Mouse (Mus musculus) megakaryocyte-erythroid progenitor cell, adult 5-6 weeks (primary cell): ENCODE data around the gene Cers1. TPM values are rescaled to one million over a fixed set of nuclear protein-coding genes. Genes with fewer than 3 reads are reported as not detected.

Experiments
- ATAC-seq: replicated peaks from 2 replicates; pipeline ENCODE4 v1.8.0; 2016; ENCODE audit warnings: mild to moderate bottlenecking, inconsistent platforms; ENCODE audit not compliant: severe bottlenecking, poor library complexity, low FRiP score, low TSS enrichment
- total RNA-seq, 2 experiments: library from RNA; stranded (forward) in 1 of 2; stranded (reverse) in 1 of 2; fragments of 200-1000, 215-1000 nt in 1 of 2; fragments of >200 nt in 1 of 2; fragmentation: Nextera tagmentation in 1 of 2; gene quantifications; 2 replicates each; pipeline ENCODE4 v1.2.3; 2014 to 2017

Gene Cers1
- total RNA-seq, 2 experiments from 2014 or later: not detected

DNA sequence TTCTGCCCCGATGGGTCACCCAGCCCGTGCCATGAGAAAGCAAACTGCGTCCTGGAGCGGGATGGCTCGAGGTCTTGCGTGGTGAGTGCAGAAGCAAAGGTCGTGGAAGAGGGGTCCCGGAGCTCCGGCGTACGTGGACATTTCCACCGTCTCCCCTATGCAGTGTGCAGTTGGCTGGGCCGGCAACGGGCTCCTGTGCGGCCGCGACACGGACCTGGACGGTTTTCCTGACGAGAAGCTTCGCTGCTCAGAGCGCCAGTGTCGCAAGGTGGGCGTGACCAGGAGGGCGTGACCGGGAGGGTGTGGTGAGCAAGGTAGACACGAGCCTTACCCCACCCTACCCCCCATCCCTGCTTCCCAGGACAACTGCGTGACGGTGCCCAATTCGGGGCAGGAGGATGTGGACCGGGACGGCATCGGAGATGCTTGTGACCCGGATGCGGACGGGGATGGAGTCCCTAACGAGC, 60.7 kb downstream of the Cers1 start:
- no peak for ATAC-seq

DNA sequence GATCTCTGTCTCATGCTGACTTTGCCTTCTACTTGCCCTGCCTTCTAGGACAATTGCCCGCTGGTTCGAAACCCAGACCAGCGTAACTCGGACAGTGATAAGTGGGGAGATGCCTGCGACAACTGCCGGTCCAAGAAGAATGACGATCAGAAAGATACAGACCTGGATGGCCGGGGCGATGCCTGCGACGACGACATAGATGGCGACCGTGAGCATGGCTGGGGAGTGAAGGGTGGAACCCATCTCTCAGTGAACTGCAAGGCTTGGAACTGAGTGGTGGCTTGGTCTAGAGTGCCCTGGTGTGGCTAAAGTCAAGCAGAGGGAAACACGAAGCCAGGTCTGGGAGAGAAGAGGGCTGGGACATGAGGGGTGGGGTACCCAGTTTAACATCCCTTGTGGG, 61.5 kb downstream of the Cers1 start:
- ATAC-seq: no peak

DNA sequence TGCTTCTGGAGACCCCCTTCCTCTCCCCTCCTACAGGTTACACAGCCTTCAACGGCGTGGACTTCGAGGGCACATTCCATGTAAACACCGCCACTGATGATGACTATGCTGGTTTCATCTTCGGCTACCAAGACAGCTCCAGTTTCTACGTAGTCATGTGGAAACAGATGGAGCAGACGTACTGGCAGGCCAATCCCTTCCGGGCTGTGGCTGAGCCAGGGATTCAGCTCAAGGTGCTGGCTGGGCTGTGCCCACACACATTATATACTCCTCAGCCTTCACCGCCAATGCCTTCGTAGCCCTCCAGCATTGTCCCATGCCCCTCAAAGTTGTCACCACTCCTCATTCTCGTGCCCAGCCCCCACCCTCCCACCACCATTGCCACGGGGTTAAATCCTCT, 64.5 kb downstream of the Cers1 start:
- no peak for ATAC-seq

Other genes starting within 250 kb of the Cers1 start
- 0.77 TPM in 1 of 2 replicates, not detected in the other for gene Tm6sf2, start 242.9 kb upstream of the Cers1 start, total RNA-seq (2014; fragmentation: Nextera tagmentation)
- not detected in 2 replicates for gene Tm6sf2, start 242.9 kb upstream of the Cers1 start, total RNA-seq (2017)
- gene Hapln4, start 232.3 kb upstream of the Cers1 start, total RNA-seq (2014; fragmentation: Nextera tagmentation): not detected in 2 replicates
- gene Hapln4, start 232.3 kb upstream of the Cers1 start, total RNA-seq (2017): not detected in 2 replicates
- gene Ncan, start 194.9 kb upstream of the Cers1 start, total RNA-seq (2014; fragmentation: Nextera tagmentation): not detected in 2 replicates
- not detected in 2 replicates for gene Ncan, start 194.9 kb upstream of the Cers1 start, total RNA-seq (2017)
- 41.3 and 47.8 TPM in 2 replicates for gene Nr2c2ap, start 184.4 kb upstream of the Cers1 start, total RNA-seq (2014; fragmentation: Nextera tagmentation)
- gene Nr2c2ap, start 184.4 kb upstream of the Cers1 start, total RNA-seq (2017): 6.7 and 16.3 TPM in 2 replicates
- 5.6 and 10.7 TPM in 2 replicates for gene Rfxank, start 176.6 kb upstream of the Cers1 start, total RNA-seq (2014; fragmentation: Nextera tagmentation)
- 9.1 and 18.3 TPM in 2 replicates for gene Rfxank, start 176.6 kb upstream of the Cers1 start, total RNA-seq (2017)
- 50.6 and 63.7 TPM in 2 replicates for gene Borcs8, start 176.3 kb upstream of the Cers1 start, total RNA-seq (2014; fragmentation: Nextera tagmentation)
- gene Borcs8, start 176.3 kb upstream of the Cers1 start, total RNA-seq (2017): 28.6 and 44.9 TPM in 2 replicates
- gene Mef2b, start 176.1 kb upstream of the Cers1 start, total RNA-seq (2014; fragmentation: Nextera tagmentation): 0.46 and 0.92 TPM in 2 replicates
- not detected in 2 replicates for gene Mef2b, start 176.1 kb upstream of the Cers1 start, total RNA-seq (2017)
- gene Tmem161a, start 143.4 kb upstream of the Cers1 start, total RNA-seq (2014; fragmentation: Nextera tagmentation): 40.0 and 40.9 TPM in 2 replicates
- gene Tmem161a, start 143.4 kb upstream of the Cers1 start, total RNA-seq (2017): 12.2 and 18.0 TPM in 2 replicates
- 31.8 and 36.6 TPM in 2 replicates for gene Slc25a42, start 103.5 kb upstream of the Cers1 start, total RNA-seq (2014; fragmentation: Nextera tagmentation)
- gene Slc25a42, start 103.5 kb upstream of the Cers1 start, total RNA-seq (2017): 3.2 and 5.5 TPM in 2 replicates
- 95.2 and 99.2 TPM in 2 replicates for gene Sugp2, start 81.5 kb upstream of the Cers1 start, total RNA-seq (2014; fragmentation: Nextera tagmentation)
- 32.2 and 67.3 TPM in 2 replicates for gene Sugp2, start 81.5 kb upstream of the Cers1 start, total RNA-seq (2017)
- 20.1 and 29.8 TPM in 2 replicates for gene Armc6, start 81.3 kb upstream of the Cers1 start, total RNA-seq (2014; fragmentation: Nextera tagmentation)
- gene Armc6, start 81.3 kb upstream of the Cers1 start, total RNA-seq (2017): 4.4 and 8.7 TPM in 2 replicates
- gene Homer3, start 32.9 kb upstream of the Cers1 start, total RNA-seq (2014; fragmentation: Nextera tagmentation): 5.5 and 9.6 TPM in 2 replicates
- gene Homer3, start 32.9 kb upstream of the Cers1 start, total RNA-seq (2017): 0.56 and 8.0 TPM in 2 replicates
- gene Ddx49, start 13.3 kb upstream of the Cers1 start, total RNA-seq (2014; fragmentation: Nextera tagmentation): 50.3 and 54.2 TPM in 2 replicates
- 116 and 154 TPM in 2 replicates for gene Ddx49, start 13.3 kb upstream of the Cers1 start, total RNA-seq (2017)
- 127 and 153 TPM in 2 replicates for gene Cope, start 13.3 kb upstream of the Cers1 start, total RNA-seq (2014; fragmentation: Nextera tagmentation)
- 56.3 and 64.1 TPM in 2 replicates for gene Cope, start 13.3 kb upstream of the Cers1 start, total RNA-seq (2017)
- not detected in 2 replicates for gene Gdf1, start 14.0 kb downstream of the Cers1 start, total RNA-seq (2014; fragmentation: Nextera tagmentation)
- gene Gdf1, start 14.0 kb downstream of the Cers1 start, total RNA-seq (2017): not detected in 2 replicates
- 44.1 and 46.9 TPM in 2 replicates for gene Upf1, start 37.5 kb downstream of the Cers1 start, total RNA-seq (2014; fragmentation: Nextera tagmentation)
- 26.7 and 46.7 TPM in 2 replicates for gene Upf1, start 37.5 kb downstream of the Cers1 start, total RNA-seq (2017)
- gene Comp, start 57.8 kb downstream of the Cers1 start, total RNA-seq (2014; fragmentation: Nextera tagmentation): 0.15 and 1.2 TPM in 2 replicates
- 2.3 TPM in 1 of 2 replicates, not detected in the other for gene Comp, start 57.8 kb downstream of the Cers1 start, total RNA-seq (2017)
- 15.6 and 21.7 TPM in 2 replicates for gene Crtc1, start 123.8 kb downstream of the Cers1 start, total RNA-seq (2014; fragmentation: Nextera tagmentation)
- 1.1 and 1.3 TPM in 2 replicates for gene Crtc1, start 123.8 kb downstream of the Cers1 start, total RNA-seq (2017)
- 8.4 and 9.5 TPM in 2 replicates for gene Klhl26, start 161.2 kb downstream of the Cers1 start, total RNA-seq (2014; fragmentation: Nextera tagmentation)
- 6.0 and 8.2 TPM in 2 replicates for gene Klhl26, start 161.2 kb downstream of the Cers1 start, total RNA-seq (2017)
- gene Tmem59l, start 171.6 kb downstream of the Cers1 start, total RNA-seq (2014; fragmentation: Nextera tagmentation): not detected in 2 replicates
- gene Tmem59l, start 171.6 kb downstream of the Cers1 start, total RNA-seq (2017): not detected in 2 replicates
- 0.30 and 2.3 TPM in 2 replicates for gene Crlf1, start 177.4 kb downstream of the Cers1 start, total RNA-seq (2014; fragmentation: Nextera tagmentation)
- gene Crlf1, start 177.4 kb downstream of the Cers1 start, total RNA-seq (2017): not detected in 2 replicates
- gene Rex1bd, start 191.0 kb downstream of the Cers1 start, total RNA-seq (2014; fragmentation: Nextera tagmentation): 53.5 and 57.0 TPM in 2 replicates
- 25.8 and 48.7 TPM in 2 replicates for gene Rex1bd, start 191.0 kb downstream of the Cers1 start, total RNA-seq (2017)
- 2,751 and 3,393 TPM in 2 replicates for gene Uba52, start 195.0 kb downstream of the Cers1 start, total RNA-seq (2014; fragmentation: Nextera tagmentation)
- gene Uba52, start 195.0 kb downstream of the Cers1 start, total RNA-seq (2017): 4,463 and 5,230 TPM in 2 replicates
- 140 and 265 TPM in 2 replicates for gene Fkbp8, start 211.9 kb downstream of the Cers1 start, total RNA-seq (2014; fragmentation: Nextera tagmentation)
- 172 and 176 TPM in 2 replicates for gene Fkbp8, start 211.9 kb downstream of the Cers1 start, total RNA-seq (2017)
- 78.1 and 81.8 TPM in 2 replicates for gene Kxd1, start 212.2 kb downstream of the Cers1 start, total RNA-seq (2014; fragmentation: Nextera tagmentation)
- 65.5 and 93.7 TPM in 2 replicates for gene Kxd1, start 212.2 kb downstream of the Cers1 start, total RNA-seq (2017)
- 14.7 and 22.0 TPM in 2 replicates for gene Ell, start 223.7 kb downstream of the Cers1 start, total RNA-seq (2014; fragmentation: Nextera tagmentation)
- 7.9 and 10.7 TPM in 2 replicates for gene Ell, start 223.7 kb downstream of the Cers1 start, total RNA-seq (2017)